Mouse (Mus musculus) olfactory bulb, adult 2 months (tissue): ENCODE results near the gene Ajap1.

ENCODE experiments used
- CTCF ChIP-seq: fragments of 200-500 bp; IDR thresholded peaks from 2 replicates; pipeline ENCODE4 v1.5.1; 2012; ENCODE audit warnings: low read depth, mild to moderate bottlenecking, low read length, moderate library complexity; ENCODE audit not compliant: insufficient read depth
- POLR2A ChIP-seq: fragments of 200-500 bp; IDR thresholded peaks from 2 replicates; pipeline ENCODE4 v1.6.1; 2012; ENCODE audit warnings: mild to moderate bottlenecking, low read depth, low read length, moderate library complexity; ENCODE audit not compliant: insufficient read depth

DNA sequence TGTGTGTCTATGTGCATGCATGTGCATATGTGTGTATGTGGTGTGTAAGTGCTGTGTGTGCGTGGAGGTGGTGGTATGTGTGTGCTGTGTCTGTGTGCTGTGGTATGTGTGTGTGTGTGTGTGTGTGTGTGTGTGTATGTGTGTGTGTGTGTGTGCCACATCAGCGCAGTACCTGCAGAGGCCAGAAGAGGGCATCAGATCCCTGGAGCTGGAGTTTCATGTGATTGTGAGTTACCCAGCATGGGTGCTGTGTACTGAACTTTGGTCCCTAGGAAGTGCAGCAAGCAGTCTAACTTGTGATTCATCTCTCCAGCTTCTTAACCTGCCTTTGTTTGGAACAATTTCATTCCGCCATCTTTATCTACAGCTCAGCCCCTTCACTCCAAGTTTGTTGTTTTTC is 137.6 kb downstream of the Ajap1 start:
- TF ChIP-seq POLR2A = no peak
- no peak for TF ChIP-seq CTCF
